Mouse (Mus musculus): ENCODE data around the gene Ang2.

Gene Ang2

DNA sequence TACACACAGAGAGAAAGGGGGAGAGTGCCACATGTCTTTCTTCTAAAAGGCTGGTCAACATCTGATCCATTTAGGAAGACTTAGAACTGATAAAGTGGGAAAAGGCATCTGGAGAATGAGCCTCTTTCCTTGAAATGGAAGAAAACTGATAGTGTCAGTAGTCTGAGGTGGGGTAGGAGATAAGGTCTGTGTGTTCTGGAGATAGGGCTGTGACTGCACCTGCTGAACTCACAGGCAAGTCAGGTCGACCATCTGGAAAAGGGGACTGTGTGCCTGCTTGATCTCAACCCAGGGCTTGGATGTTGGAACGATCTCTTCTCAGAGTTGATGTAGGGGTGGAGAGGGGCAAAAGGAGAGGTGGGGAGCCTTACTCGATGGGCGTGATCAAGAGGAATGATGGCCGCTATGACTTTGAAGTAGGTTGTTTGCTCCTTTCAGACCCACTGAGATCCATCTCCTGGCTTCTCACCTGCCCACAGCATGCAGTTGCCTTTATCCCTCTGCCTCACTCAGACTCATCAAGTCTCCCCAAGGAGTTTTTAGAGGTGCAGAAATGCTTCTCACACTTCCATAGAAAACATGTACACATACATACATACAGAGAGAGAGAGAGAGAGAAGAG, 46.6 kb downstream of the Ang2 start:
- no peak for DNase-seq (ENCODE audit: low read depth in 1 of 2, low spot score in 2 of 2)

DNA sequence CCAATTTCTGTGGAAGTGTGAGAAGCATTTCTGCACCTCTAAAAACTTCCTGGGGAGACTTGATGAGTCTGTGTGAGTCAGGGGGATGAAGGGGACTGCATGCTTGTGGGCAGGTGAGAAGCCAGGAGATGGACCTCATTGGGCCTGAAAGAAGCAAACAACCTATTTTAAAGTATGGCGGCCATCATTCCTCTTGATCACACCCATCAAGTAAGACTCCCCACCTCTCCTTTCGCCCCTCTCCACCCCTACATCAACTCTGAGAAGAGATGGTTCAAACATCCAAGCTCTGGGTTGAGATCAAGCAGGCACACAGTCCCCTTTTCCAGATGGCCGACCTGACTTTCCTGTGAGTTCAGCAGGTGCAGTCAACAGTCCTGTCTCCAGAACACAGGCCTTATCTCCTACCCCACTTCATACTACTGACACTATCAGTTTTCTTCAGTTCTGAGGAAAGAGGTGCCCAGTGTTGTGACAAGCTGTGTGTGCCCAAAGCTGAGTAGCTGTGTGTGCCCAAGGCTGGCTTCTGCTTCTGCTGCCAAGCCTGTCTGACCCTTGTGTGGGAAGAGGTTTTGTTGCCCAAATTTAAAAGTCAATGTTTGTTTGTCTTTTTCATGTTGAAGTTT, 48.6 kb downstream of the Ang2 start:
- DNase-seq (ENCODE audit: low read depth in 1 of 2, low spot score in 2 of 2) = no peak

GRCm38 (mm10) chr14:51149164-51149563, 49.8 kb downstream of the Ang2 start:
- DNase-seq (ENCODE audit: low read depth in 1 of 2, low spot score in 2 of 2) = no peak

- DNase-seq (ENCODE audit: low read depth in 1 of 2, low spot score in 2 of 2) = no peak
Measured at GRCm38 (mm10) chr14:51148006-51148405, 50.9 kb downstream of the Ang2 start.

DNA sequence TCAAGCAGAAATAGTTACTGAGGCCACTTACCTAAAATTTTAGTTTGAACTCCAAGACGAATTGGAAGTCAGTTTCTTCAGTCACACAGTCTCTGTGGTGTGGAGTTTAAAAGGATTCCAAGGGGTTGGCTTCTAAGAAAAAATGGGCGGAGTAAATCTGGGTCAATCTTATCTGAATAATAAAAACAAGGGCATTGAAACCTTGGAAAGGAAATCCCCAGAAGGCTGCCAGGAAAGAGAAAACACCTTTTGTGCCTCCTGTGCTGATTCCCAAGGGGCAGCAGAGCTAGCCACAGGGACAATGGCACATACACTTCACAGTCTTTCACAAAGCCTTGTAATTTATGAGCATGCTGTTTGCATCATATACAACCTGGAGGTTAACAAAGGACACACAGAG, 52.3 kb downstream of the Ang2 start, which contains the start of gene Rnase1:
Gene Rnase1, minus strand, starts transcription at position 101 of the 400 bp plus-strand sequence.
- DNase-seq (ENCODE audit: low read depth in 1 of 2, low spot score in 2 of 2) = no peak

- no peak for DNase-seq (ENCODE audit: low read depth in 1 of 2, low spot score in 2 of 2)
Measured at GRCm38 (mm10) chr14:51145521-51145920, 53.4 kb downstream of the Ang2 start.

All from monocyte, adult 2 months (primary cell).